Mouse (Mus musculus) layer of hippocampus, adult 18-20 months (tissue): ENCODE measurements at regions not wholly inside any gene's neighbourhood (a gene's known extent, or its start where the extent isn't known, plus 50 kb on each side); places are given as distances from the start of the nearest gene placed in this dataset.
"Not testable (repeated sequence)": the region's sequence is repeated elsewhere in the genome, so short reads cannot be mapped to it uniquely, and the experiment has no call there.

Experiments
- DNase-seq, 2 experiments: peaks; one replicate each; pipeline ENCODE4 v3.0.0; 2022; ENCODE audit warnings: low spot score in 2 of 2

GRCm38 (mm10) chr1:117354624-117355023, 342.3 kb upstream of the Gm28363 start:
- no peak for DNase-seq

GRCm38 (mm10) chr1:117356418-117357194, 340.3 kb upstream of the Gm28363 start:
- DNase-seq: no peak

GRCm38 (mm10) chr1:117364066-117364465, 332.9 kb upstream of the Gm28363 start:
- DNase-seq: no peak

- DNase-seq: no peak
Observed at GRCm38 (mm10) chr1:117412349-117412748, 284.6 kb upstream of the Gm28363 start.

GRCm38 (mm10) chr1:117457736-117458135, 239.2 kb upstream of the Gm28363 start:
- DNase-seq: no peak

GRCm38 (mm10) chr1:117458156-117458850, 238.6 kb upstream of the Gm28363 start:
- DNase-seq: not testable (repeated sequence)

GRCm38 (mm10) chr1:117459126-117459525, 237.8 kb upstream of the Gm28363 start:
- not testable (repeated sequence) for DNase-seq

GRCm38 (mm10) chr1:117490176-117490575, 206.8 kb upstream of the Gm28363 start:
- no peak for DNase-seq

- DNase-seq: no peak
Observed at GRCm38 (mm10) chr1:117497003-117497402, 199.9 kb upstream of the Gm28363 start.

- peak in 1 of 2 experiments; percentile 59 for DNase-seq
Observed at GRCm38 (mm10) chr1:117519498-117520032, 177.4 kb upstream of the Gm28363 start.
